In genomic region chr11:100388588-100388987, GRCm38 (mm10) we compare ENCODE assay signal across 8 mouse cellular contexts. TPM values are rescaled to one million over a fixed set of nuclear protein-coding genes. Genes with fewer than 3 reads are reported as not detected.
A peak's percentile ranks its signal among the peaks of the same experiment; 100 is the strongest.
DNase-seq lines count a peak whose midpoint lies in the region; ATAC-seq lines count a peak whose summit lies in the region.

No protein-coding gene starts in this region.

- no peaks in the 10 kb centered on the region for H3K9me3 ChIP-seq in stomach, embryonic 15.5 days

- peak; percentile 55 for DNase-seq in ovary, postnatal 36 days (ENCODE audit: low spot score)
- DNase-seq in ovary, postnatal 10 days (ENCODE audit: low spot score), result no peak
- peak; percentile 88 to 91 for DNase-seq in heart, adult 9 months (ENCODE audit: low spot score in 2 of 2)
- peak; percentile 90 for DNase-seq in kidney, postnatal 10 days
- no peak for DNase-seq in layer of hippocampus, adult 9-11 months
- DNase-seq in right cerebral cortex, postnatal 4 days, result no peak
- no peak for DNase-seq in ovary, adult 18-20 months (ENCODE audit: low spot score)

- no peak overlapping the region for H3K4me3 ChIP-seq in stomach, embryonic 15.5 days (replicated peaks)

- peaks cover 69% of the 10 kb centered on the region for H3K4me1 ChIP-seq in stomach, embryonic 15.5 days

- peak overlapping the region; percentile 37 for H3K4me2 ChIP-seq in stomach, embryonic 15.5 days

- 64% methylated on average over 6 of the region's 6 CpGs for WGBS in stomach, embryonic 15.5 days

- no peaks in the 10 kb centered on the region for H3K27me3 ChIP-seq in stomach, embryonic 15.5 days (replicated peaks)

- ATAC-seq in stomach, embryonic 15.5 days (ENCODE audit: insufficient read depth, low FRiP score, low read depth), result no peak

- H3K36me3 ChIP-seq in stomach, embryonic 15.5 days, result peaks cover 12% of the 10 kb centered on the region

- H3K27ac ChIP-seq in stomach, embryonic 15.5 days, result peak overlapping the region; percentile 90

- H3K9ac ChIP-seq in stomach, embryonic 15.5 days, result no peak overlapping the region

RNA-seq across cellular contexts. Expression of gene Jup, which starts 9.0 kb away (rescaled TPM):
- 163 and 173 TPM in 2 replicates for polyA plus RNA-seq in stomach, embryonic 15.5 days (2015; fragmentation: Nextera tagmentation; extraction: Ambion mirVana)

RNA-seq across cellular contexts. Expression of gene P3h4, which starts 26.0 kb away (rescaled TPM):
- polyA plus RNA-seq in stomach, embryonic 15.5 days (2015; fragmentation: Nextera tagmentation; extraction: Ambion mirVana), result 57.6 and 61.7 TPM in 2 replicates

RNA-seq across cellular contexts. Expression of gene Fkbp10, which starts 26.9 kb away (rescaled TPM):
- polyA plus RNA-seq in stomach, embryonic 15.5 days (2015; fragmentation: Nextera tagmentation; extraction: Ambion mirVana), result 89.1 and 100 TPM in 2 replicates

RNA-seq across cellular contexts. Expression of gene Hap1, which starts 32.7 kb away (rescaled TPM):
- polyA plus RNA-seq in stomach, embryonic 15.5 days (2015; fragmentation: Nextera tagmentation; extraction: Ambion mirVana), result 15.5 and 16.7 TPM in 2 replicates

RNA-seq across cellular contexts. Expression of gene Nt5c3b, which starts 53.0 kb away (rescaled TPM):
- 108 TPM in 2 replicates for polyA plus RNA-seq in stomach, embryonic 15.5 days (2015; fragmentation: Nextera tagmentation; extraction: Ambion mirVana)

Comparison
In these comparisons a context has a peak if more than half of its experiments do, and no peak if none do; other contexts are left out.
1. DNase-seq: peak in ovary, postnatal 36 days (single experiment), heart, adult 9 months (2 of 2) and kidney, postnatal 10 days (single experiment); none in ovary, postnatal 10 days (single experiment), layer of hippocampus, adult 9-11 months (single experiment), right cerebral cortex, postnatal 4 days (single experiment) and ovary, adult 18-20 months (single experiment).